14 mouse cellular contexts compared by ENCODE assay signal in the genomic region with DNA sequence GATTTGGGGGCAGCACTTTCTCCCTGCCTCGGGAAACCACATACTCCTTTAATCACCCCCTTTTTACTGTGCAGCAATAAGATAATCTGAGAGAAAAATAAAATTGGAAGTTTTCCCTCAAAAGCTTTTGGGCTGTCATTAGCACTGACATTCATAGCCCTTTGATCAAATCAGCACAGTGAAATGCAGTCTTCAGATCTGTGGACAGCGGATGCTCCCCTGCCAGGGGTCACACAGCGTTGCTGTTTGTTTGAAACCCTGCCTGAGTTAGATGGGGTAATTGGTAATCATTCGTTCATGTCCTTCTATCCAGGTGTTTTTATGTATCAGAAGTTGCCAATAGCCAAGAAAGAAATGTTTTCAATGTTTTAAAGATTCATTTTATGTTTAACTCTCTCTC.
"Had no signal": no experiment of that assay in that cellular context is flagged by ENCODE, and none has a peak within 500 bp of the region (broad histone marks: within the 10 kb centered on the region; RNA-seq: fewer than 3 reads in every experiment).

No protein-coding gene starts in this region.

- H3K27me3 ChIP-seq: intestine, embryonic 15.5 days; kidney, embryonic 15.5 days; midbrain, embryonic 12.5 days; neural tube, embryonic 13.5 days had no signal

- H3K4me1 ChIP-seq: intestine, embryonic 15.5 days; kidney, embryonic 15.5 days; midbrain, embryonic 12.5 days had no signal

- H3K4me3 ChIP-seq: intestine, embryonic 15.5 days; kidney, embryonic 15.5 days; midbrain, embryonic 12.5 days; neural tube, embryonic 13.5 days had no signal

- H3K36me3 ChIP-seq: intestine, embryonic 15.5 days; kidney, embryonic 15.5 days; midbrain, embryonic 12.5 days; neural tube, embryonic 13.5 days had no signal

- DNase-seq: kidney, adult 2 months; kidney, postnatal 14 days; lung, adult 18-20 months; retina, postnatal 1 day; right cerebral cortex, postnatal 4 days; spleen, adult 18-20 months; thymus, adult 18-20 months; thymus, postnatal 25 days had no signal

- H3K4me2 ChIP-seq: intestine, embryonic 15.5 days; kidney, embryonic 15.5 days; midbrain, embryonic 12.5 days; neural tube, embryonic 13.5 days had no signal

- H3K9me3 ChIP-seq: intestine, embryonic 15.5 days; kidney, embryonic 15.5 days; midbrain, embryonic 12.5 days; neural tube, embryonic 13.5 days had no signal

- H3K9ac ChIP-seq: intestine, embryonic 15.5 days; kidney, embryonic 15.5 days; liver, embryonic 14.5 days; midbrain, embryonic 12.5 days; neural tube, embryonic 13.5 days had no signal

- ATAC-seq: intestine, embryonic 15.5 days; midbrain, embryonic 16.5 days had no signal

- H3K27ac ChIP-seq: intestine, embryonic 15.5 days; kidney, embryonic 15.5 days; liver, embryonic 14.5 days; midbrain, embryonic 12.5 days; neural tube, embryonic 13.5 days had no signal
